Mouse (Mus musculus) lung, postnatal 14 days (tissue): ENCODE results near the gene Acot1.

ENCODE experiments used
- DNase-seq: peaks from one replicate; pipeline ENCODE4 v3.0.0; 2021

The Acot1 gene

DNA sequence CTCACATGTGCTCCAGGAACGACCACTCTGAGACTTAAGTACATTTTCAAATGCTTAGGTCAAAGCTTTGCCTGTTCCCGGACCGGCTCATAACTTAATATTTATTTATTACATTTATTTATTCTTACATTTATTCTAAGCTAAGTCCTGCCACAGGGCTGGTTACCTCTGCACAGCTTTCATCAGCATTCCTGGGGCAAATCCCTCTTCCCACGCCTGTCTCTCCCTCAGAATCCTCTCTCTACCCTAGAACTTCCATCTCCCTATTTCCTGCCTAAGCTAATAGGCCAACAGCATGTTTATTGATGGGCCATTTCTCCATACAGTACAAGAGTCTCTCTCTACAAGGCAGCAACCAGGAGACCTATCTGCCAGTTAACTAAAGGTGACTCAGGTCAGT lies 58.5 kb downstream of the Acot1 start:
- DNase-seq: no peak
